Mouse (Mus musculus): ENCODE results near the gene Olfr784. TPM values are rescaled to one million over a fixed set of nuclear protein-coding genes. Genes with fewer than 3 reads are reported as not detected.

Gene Olfr784
- total RNA-seq (2023): under 1 TPM in 1 of 2 experiments, not detected in 1; 0.22 TPM

DNA sequence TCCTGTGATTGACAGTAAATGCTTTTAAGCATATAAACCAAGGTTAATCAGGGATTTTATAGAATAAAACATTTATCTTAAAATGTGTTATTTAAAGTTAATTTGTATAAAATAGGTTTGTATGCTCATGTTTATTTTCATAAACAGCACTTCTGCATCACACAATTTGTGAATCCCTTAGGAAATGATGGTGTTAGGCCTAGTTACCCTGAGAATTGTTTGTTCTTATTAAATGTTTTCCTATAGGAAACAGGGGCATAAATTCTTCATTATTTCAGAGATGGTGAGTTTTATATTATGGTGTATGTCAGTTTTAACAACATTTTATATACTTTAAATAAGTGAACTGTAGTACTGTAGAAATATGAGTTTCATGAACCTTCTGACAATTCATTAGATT, at the start of gene Olfr784:
Gene Olfr784, plus strand, starts transcription at position 301 of the 400 bp plus-strand sequence.

DNA sequence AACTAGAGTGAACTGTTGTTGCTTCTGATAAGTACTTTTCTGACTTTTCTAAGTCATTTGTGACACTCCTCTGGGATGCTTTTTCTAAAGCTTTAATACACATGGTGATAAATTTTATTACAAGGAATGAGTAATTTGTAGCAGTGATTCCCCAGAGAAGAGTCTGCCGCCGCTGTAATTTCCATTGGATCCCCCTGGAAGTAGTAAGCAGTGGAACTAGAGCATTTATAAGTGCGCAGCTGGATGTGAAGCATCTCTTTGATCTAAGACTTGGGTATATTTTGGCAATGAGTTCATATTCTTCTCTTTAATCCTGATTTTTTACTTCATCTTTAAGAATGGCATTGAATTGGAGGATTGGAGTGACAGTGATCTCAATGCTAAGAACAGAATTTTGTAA, 35.3 kb upstream of the Olfr784 start, which contains the start of gene Olfr782:
Gene Olfr782, plus strand, starts transcription at position 301 of the 400 bp plus-strand sequence.

DNA sequence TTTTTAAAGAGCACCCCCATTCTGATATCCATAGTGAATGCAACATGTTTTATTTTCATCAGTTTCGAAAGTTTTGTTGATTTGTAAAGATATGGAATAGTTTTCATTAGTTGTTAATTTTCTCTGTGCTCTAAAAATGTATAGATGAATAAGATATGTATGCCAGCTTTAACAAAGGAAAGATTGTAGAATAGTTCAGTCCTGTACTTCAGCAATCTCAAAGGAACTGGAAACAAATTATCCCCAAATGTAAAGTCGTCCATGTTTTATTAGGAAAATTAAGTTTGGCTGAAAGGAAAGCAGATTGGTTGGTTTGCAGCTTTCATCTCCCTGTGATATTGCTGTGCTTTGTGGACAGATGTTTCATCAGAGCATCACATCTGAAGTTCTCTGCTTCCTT, 21.2 kb downstream of the Olfr784 start, which contains the start of gene Olfr785:
Gene Olfr785, plus strand, starts transcription at position 301 of the 400 bp plus-strand sequence.

DNA sequence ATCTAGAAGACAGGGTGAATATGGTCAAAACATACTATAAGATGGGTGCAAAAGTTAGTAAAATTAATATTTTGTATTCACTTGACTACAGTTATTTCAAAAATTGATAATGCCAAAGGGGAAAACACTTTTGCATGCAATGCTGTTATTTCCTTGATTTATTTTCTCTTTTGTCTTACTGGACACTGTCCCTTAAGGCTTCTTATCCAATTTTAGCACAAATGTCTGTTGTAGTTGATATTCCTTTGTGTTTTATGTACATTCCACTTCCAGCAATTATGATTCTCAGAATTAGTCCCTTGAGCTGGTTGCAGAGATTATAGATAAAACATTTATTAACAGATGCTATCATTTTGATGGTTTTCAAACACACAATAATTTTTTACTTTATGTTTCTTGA, 43.1 kb downstream of the Olfr784 start, which contains the start of gene Olfr786:
Gene Olfr786, plus strand, starts transcription at position 301 of the 400 bp plus-strand sequence.

Other genes with a start within 250 kb of the Olfr784 start
- gene Olfr770, start 245.1 kb upstream of the Olfr784 start, total RNA-seq (2023): not detected
- not detected for gene Olfr771, start 219.3 kb upstream of the Olfr784 start, total RNA-seq (2023)
- gene Olfr772, start 206.2 kb upstream of the Olfr784 start, total RNA-seq (2023): not detected
- gene Olfr773, start 196.7 kb upstream of the Olfr784 start, total RNA-seq (2023): not detected
- gene Olfr774, start 147.9 kb upstream of the Olfr784 start, total RNA-seq (2023): not detected
- not detected for gene Olfr775, start 135.7 kb upstream of the Olfr784 start, total RNA-seq (2023)
- gene Olfr776, start 125.0 kb upstream of the Olfr784 start, total RNA-seq (2023): not detected
- not detected for gene Olfr777, start 112.6 kb upstream of the Olfr784 start, total RNA-seq (2023)
- gene Olfr780, start 66.0 kb upstream of the Olfr784 start, total RNA-seq (2023): not detected
- gene Olfr781, start 55.2 kb upstream of the Olfr784 start, total RNA-seq (2023): not detected
- gene Olfr782, start 35.2 kb upstream of the Olfr784 start, total RNA-seq (2023): not detected
- not detected for gene Olfr785, start 21.3 kb downstream of the Olfr784 start, total RNA-seq (2023)
- gene Olfr786, start 43.2 kb downstream of the Olfr784 start, total RNA-seq (2023): not detected
- gene Olfr787, start 77.8 kb downstream of the Olfr784 start, total RNA-seq (2023): not detected
- gene Olfr788, start 86.9 kb downstream of the Olfr784 start, total RNA-seq (2023): not detected
- not detected for gene Olfr789, start 100.7 kb downstream of the Olfr784 start, total RNA-seq (2023)
- gene Olfr790, start 114.4 kb downstream of the Olfr784 start, total RNA-seq (2023): not detected
- gene Olfr791, start 137.7 kb downstream of the Olfr784 start, total RNA-seq (2023): not detected
- gene Olfr792, start 155.1 kb downstream of the Olfr784 start, total RNA-seq (2023): not detected
- gene Olfr794, start 183.6 kb downstream of the Olfr784 start, total RNA-seq (2023): not detected
- gene Olfr796, start 228.5 kb downstream of the Olfr784 start, total RNA-seq (2023): not detected
- gene Olfr798, start 243.9 kb downstream of the Olfr784 start, total RNA-seq (2023): not detected